ENCODE assay signal across 11 mouse cellular contexts in genomic region chr19:21050994-21051721, GRCm38 (mm10).
A peak's percentile ranks its signal among the peaks of the same experiment; 100 is the strongest.
DNase-seq lines count a peak whose midpoint lies in the region; ATAC-seq and TF ChIP-seq lines count a peak whose summit lies in the region.
"Had no signal": no experiment of that assay in that cellular context is flagged by ENCODE, and none has a peak within 500 bp of the region (broad histone marks: within the 10 kb centered on the region; RNA-seq: fewer than 3 reads in every experiment).

No protein-coding gene starts in this region.

- no peak for TF ChIP-seq CTCF in intestine, postnatal 0 days (IDR thresholded peaks at IDR 0.05; ENCODE audit: low read depth)

- H3K4me3 ChIP-seq in intestine, embryonic 14.5 days (ENCODE audit: low read depth, low read length), result no peak overlapping the region
- no peak overlapping the region for H3K4me3 ChIP-seq in intestine, postnatal 0 days (ENCODE audit: low read depth, low read length)
- H3K4me3 ChIP-seq in forebrain, embryonic 15.5 days, result no peak overlapping the region

- no peaks in the 10 kb centered on the region for H3K4me1 ChIP-seq in intestine, embryonic 14.5 days (replicated peaks; ENCODE audit: control insufficient read depth, insufficient read depth, low read length)
- H3K4me1 ChIP-seq in intestine, postnatal 0 days (replicated peaks; ENCODE audit: control insufficient read depth, insufficient read depth, low read length), result no peaks in the 10 kb centered on the region
- no peaks in the 10 kb centered on the region for H3K4me1 ChIP-seq in forebrain, embryonic 15.5 days

- H3K9me3 ChIP-seq in intestine, embryonic 14.5 days (ENCODE audit: control insufficient read depth, low read length), result no peaks in the 10 kb centered on the region
- no peaks in the 10 kb centered on the region for H3K9me3 ChIP-seq in intestine, postnatal 0 days (ENCODE audit: control insufficient read depth)
- no peaks in the 10 kb centered on the region for H3K9me3 ChIP-seq in forebrain, embryonic 15.5 days

- ATAC-seq in intestine, embryonic 14.5 days (replicated peaks; ENCODE audit: low FRiP score, low TSS enrichment, low read depth), result 0 out of 2 replicates have a peak, but pooled peaks have one; percentile 45
- no peak; the same call in 1 of the 2 replicates for ATAC-seq in intestine, postnatal 0 days
- peak; percentile 36 for ATAC-seq in activated CD4-positive, CD25-positive, alpha-beta regulatory T cell, adult 4 months
- peak; percentile 59 to 71 for ATAC-seq in hematopoietic stem cell, adult 5-6 weeks (replicated peaks in 1 of 2; ENCODE audit: insufficient read depth in 1 of 2, low FRiP score in 2 of 2, low TSS enrichment in 1 of 2, low read depth in 1 of 2, poor library complexity in 2 of 2, severe bottlenecking in 2 of 2)
- peak; percentile 70 for ATAC-seq in megakaryocyte, adult 5-6 weeks (ENCODE audit: poor library complexity, severe bottlenecking)
- no peak for ATAC-seq in forebrain, embryonic 15.5 days (replicated peaks)

- H3K27me3 ChIP-seq in intestine, embryonic 14.5 days (replicated peaks; ENCODE audit: control insufficient read depth, insufficient read depth, low read length), result no peaks in the 10 kb centered on the region
- H3K27me3 ChIP-seq in intestine, postnatal 0 days (replicated peaks; ENCODE audit: control insufficient read depth, insufficient read depth, low read length), result no peaks in the 10 kb centered on the region
- H3K27me3 ChIP-seq in forebrain, embryonic 15.5 days, result no peaks in the 10 kb centered on the region

- no peak overlapping the region for H3K9ac ChIP-seq in intestine, embryonic 14.5 days (ENCODE audit: low read length)
- H3K9ac ChIP-seq in intestine, postnatal 0 days (ENCODE audit: low read depth, low read length), result no peak overlapping the region
- H3K9ac ChIP-seq in forebrain, embryonic 15.5 days (replicated peaks), result no peak overlapping the region

- 62% methylated on average over 9 of the region's 9 CpGs for WGBS in intestine, embryonic 14.5 days
- 64% methylated on average over 9 of the region's 9 CpGs for WGBS in intestine, postnatal 0 days
- WGBS in forebrain, embryonic 15.5 days, result 89% methylated on average over 9 of the region's 9 CpGs

- peak overlapping the region; percentile 60 for H3K27ac ChIP-seq in intestine, embryonic 14.5 days (ENCODE audit: low read depth)
- H3K27ac ChIP-seq in intestine, postnatal 0 days (ENCODE audit: low read depth, low read length), result no peak overlapping the region
- no peak overlapping the region for H3K27ac ChIP-seq in forebrain, embryonic 15.5 days (replicated peaks)

- DNase-seq in intestine, embryonic 14.5 days (ENCODE audit: low spot score), result no peak
- no peak for DNase-seq in left cerebral cortex, adult 9 months (ENCODE audit: low spot score in 2 of 2)
- DNase-seq: gastrocnemius, postnatal 10 days; heart, postnatal 14 days; left cerebral cortex, postnatal 4 days; right cerebral cortex, postnatal 4 days had no signal

- H3K36me3 ChIP-seq in intestine, embryonic 14.5 days (ENCODE audit: control insufficient read depth, insufficient read depth, low read length), result no peaks in the 10 kb centered on the region
- no peaks in the 10 kb centered on the region for H3K36me3 ChIP-seq in intestine, postnatal 0 days (ENCODE audit: control insufficient read depth, insufficient read depth)
- H3K36me3 ChIP-seq in forebrain, embryonic 15.5 days, result no peaks in the 10 kb centered on the region

- H3K4me2 ChIP-seq in intestine, embryonic 14.5 days (ENCODE audit: low read length), result no peak overlapping the region
- no peak overlapping the region for H3K4me2 ChIP-seq in intestine, postnatal 0 days (replicated peaks; ENCODE audit: low read depth)
- H3K4me2 ChIP-seq in forebrain, embryonic 15.5 days (replicated peaks), result no peak overlapping the region

Comparison
In these comparisons a context has a peak if more than half of its experiments do, and no peak if none do; other contexts are left out.
1. ATAC-seq: peak in intestine, embryonic 14.5 days (single experiment), activated CD4-positive, CD25-positive, alpha-beta regulatory T cell, adult 4 months (single experiment), hematopoietic stem cell, adult 5-6 weeks (2 of 2) and megakaryocyte, adult 5-6 weeks (single experiment); none in intestine, postnatal 0 days (single experiment) and forebrain, embryonic 15.5 days (single experiment).